Mouse (Mus musculus) midbrain, embryonic 14.5 days (tissue): ENCODE measurements around the gene Gm40460. TPM values are rescaled to one million over a fixed set of nuclear protein-coding genes. Genes with fewer than 3 reads are reported as not detected.
"Not testable (repeated sequence)": the region's sequence is repeated elsewhere in the genome, so short reads cannot be mapped to it uniquely, and the experiment has no call there.

ENCODE experiments used
- ATAC-seq: fragments of 200-750 bp; cut with Nextera tagmentation; 2 replicates; pipeline ENCODE4 v1.8.0; 2017; ENCODE audit warnings: moderate number of reproducible peaks, moderate library complexity; ENCODE audit not compliant: low FRiP score, low TSS enrichment
- DNase-seq: peaks from one replicate; pipeline ENCODE4 v3.0.0-alpha.2; 2015
- H3K27ac ChIP-seq: fragments of 300-500 bp; sonication (generic); replicated peaks from 2 replicates; pipeline ENCODE4 v1.5.1; 2014; ENCODE audit warnings: mild to moderate bottlenecking, low read depth, low read length, moderate library complexity
- H3K27me3 ChIP-seq: fragments of 300-500 bp; sonication (generic); 2 replicates; pipeline ENCODE4 v1.6.1; 2014; ENCODE audit warnings: low read length, control low read depth, mixed read lengths; ENCODE audit not compliant: control insufficient read depth, insufficient read depth
- H3K36me3 ChIP-seq: fragments of 300-500 bp; sonication (generic); 2 replicates; pipeline ENCODE4 v1.6.1; 2014; ENCODE audit warnings: low read length, control low read depth; ENCODE audit not compliant: control insufficient read depth, insufficient read depth
- H3K4me1 ChIP-seq: fragments of 300-500 bp; sonication (generic); 2 replicates; pipeline ENCODE4 v1.6.1; 2014; ENCODE audit warnings: mild to moderate bottlenecking, antibody characterized with exemption, low read length, control low read depth; ENCODE audit not compliant: control insufficient read depth, insufficient read depth
- H3K4me2 ChIP-seq: fragments of 300-500 bp; sonication (generic); 2 replicates; pipeline ENCODE4 v1.6.1; 2014; ENCODE audit warnings: mild to moderate bottlenecking, low read length, moderate library complexity
- H3K4me3 ChIP-seq: fragments of 300-500 bp; sonication (generic); replicated peaks from 2 replicates; pipeline ENCODE4 v1.5.1; 2014; ENCODE audit warnings: low read depth, low read length
- H3K9ac ChIP-seq: fragments of 300-500 bp; sonication (generic); replicated peaks from 2 replicates; pipeline ENCODE4 v1.6.1; 2014; ENCODE audit warnings: mild to moderate bottlenecking, low read length, moderate library complexity
- H3K9me3 ChIP-seq: fragments of 300-500 bp; sonication (generic); 2 replicates; pipeline ENCODE4 v1.6.1; 2016; ENCODE audit warnings: low read length, control low read depth, mixed read lengths; ENCODE audit not compliant: control insufficient read depth
- WGBS: fragments of 180-500 bp; shearing (Covaris S2); extraction: QIAGEN DNeasy Blood & Tissue Kit; methylation state at CpG from one replicate; pipeline ENCODE4 v1.1.7; 2014; 5-methylcytosine and 5-hydroxymethylcytosine counted together
- polyA plus RNA-seq: library from polyadenylated mRNA; unstranded; fragments of >200 nt; fragmentation: Nextera tagmentation; extraction: Ambion mirVana; gene quantifications from 2 replicates; pipeline ENCODE4 v1.2.1, GENCODE M21; 2014

Gene Gm40460
- polyA plus RNA-seq = not detected in 2 replicates

- Histone ChIP-seq H3K9me3 (no peaks in the 10 kb centered on the region), H3K27ac (no peak within 1 kb of the TSS), H3K4me1 (no peaks in the 10 kb centered on the region), H3K4me2 (no peak within 1 kb of the TSS), H3K9ac (no peak within 1 kb of the TSS), H3K36me3 (no peaks in the 10 kb centered on the region), H3K27me3 (no peaks in the 10 kb centered on the region), H3K4me3 (no peak within 1 kb of the TSS)
- no peak for DNase-seq
- ATAC-seq = no peak
- 68% methylated on average over 2 of the region's 2 CpGs for WGBS
Observed at GRCm38 (mm10) chr7:142240978-142241377, at the start of gene Gm40460. TSS of gene Gm40460 (minus strand) at chr7:142241078.

GRCm38 (mm10) chr7:142285910-142286612 is 45.2 kb upstream of the Gm40460 start:
- H3K4me1 ChIP-seq, H3K4me2 ChIP-seq, H3K36me3 ChIP-seq, H3K27me3 ChIP-seq, H3K9ac ChIP-seq, H3K4me3 ChIP-seq, ATAC-seq, DNase-seq, H3K9me3 ChIP-seq, H3K27ac ChIP-seq: not testable (repeated sequence)
- 89% methylated on average over 9 of the region's 9 CpGs for WGBS

GRCm38 (mm10) chr7:142285130-142285835 is 44.4 kb upstream of the Gm40460 start:
- ATAC-seq (peak; percentile 70), DNase-seq (peak; percentile 79)
- H3K36me3 ChIP-seq = no peaks in the 10 kb centered on the region
- H3K9me3 ChIP-seq = no peaks in the 10 kb centered on the region
- peak overlapping the region; percentile 55 for H3K4me3 ChIP-seq
- peak overlapping the region; percentile 42 for H3K9ac ChIP-seq
- H3K4me1 ChIP-seq = peaks cover 7% of the 10 kb centered on the region; the same call in 1 of the 2 replicates
- peak overlapping the region; percentile 66 for H3K27ac ChIP-seq
- 24% methylated on average over 23 of the region's 23 CpGs for WGBS
- peak overlapping the region; percentile 81 for H3K4me2 ChIP-seq
- H3K27me3 ChIP-seq = peaks cover 4% of the 10 kb centered on the region; the same call in 1 of the 2 replicates

GRCm38 (mm10) chr7:142284615-142285080 is 43.8 kb upstream of the Gm40460 start:
- H3K4me1 ChIP-seq = peaks cover 7% of the 10 kb centered on the region; the same call in 1 of the 2 replicates
- H3K27me3 ChIP-seq = peaks cover 4% of the 10 kb centered on the region; the same call in 1 of the 2 replicates
- H3K4me2 ChIP-seq = peak overlapping the region; percentile 81
- peak overlapping the region; percentile 66 for H3K27ac ChIP-seq
- H3K36me3 ChIP-seq = no peaks in the 10 kb centered on the region
- under 1% methylated on average over 19 of the region's 19 CpGs for WGBS
- DNase-seq = peak; percentile 99
- peak overlapping the region; percentile 55 for H3K9ac ChIP-seq
- H3K9me3 ChIP-seq = no peaks in the 10 kb centered on the region
- peak overlapping the region; percentile 55 for H3K4me3 ChIP-seq
- peak; percentile 74 for ATAC-seq

- peak overlapping the region; percentile 55 for H3K4me3 ChIP-seq
- peak overlapping the region; percentile 81 for H3K4me2 ChIP-seq
- peaks cover 4% of the 10 kb centered on the region; the same call in 1 of the 2 replicates for H3K27me3 ChIP-seq
- no peaks in the 10 kb centered on the region for H3K36me3 ChIP-seq
- peaks cover 7% of the 10 kb centered on the region; the same call in 1 of the 2 replicates for H3K4me1 ChIP-seq
- ATAC-seq (peak; percentile 68; the same call in 1 of the 2 replicates), DNase-seq (peak; percentile 74)
- peak overlapping the region; percentile 63 for H3K27ac ChIP-seq
- under 1% methylated on average over 38 of the region's 38 CpGs for WGBS
- peak overlapping the region; percentile 55 for H3K9ac ChIP-seq
- no peaks in the 10 kb centered on the region for H3K9me3 ChIP-seq
Observed at GRCm38 (mm10) chr7:142284023-142284591, 43.2 kb upstream of the Gm40460 start.

GRCm38 (mm10) chr7:142282847-142283246 is 42.0 kb upstream of the Gm40460 start:
- H3K9ac ChIP-seq, H3K36me3 ChIP-seq, ATAC-seq, H3K4me1 ChIP-seq, H3K27ac ChIP-seq, DNase-seq, H3K27me3 ChIP-seq, H3K4me2 ChIP-seq, H3K9me3 ChIP-seq, H3K4me3 ChIP-seq: not testable (repeated sequence)
- 23% methylated on average over 2 of the region's 2 CpGs for WGBS

- not testable (repeated sequence) for H3K27me3 ChIP-seq, ATAC-seq, H3K4me3 ChIP-seq, H3K9ac ChIP-seq, H3K36me3 ChIP-seq, DNase-seq, H3K4me2 ChIP-seq, H3K4me1 ChIP-seq, H3K27ac ChIP-seq, H3K9me3 ChIP-seq
- WGBS = 82% methylated on average over 1 of the region's 1 CpGs
Observed at GRCm38 (mm10) chr7:142279291-142279690, 38.4 kb upstream of the Gm40460 start.

GRCm38 (mm10) chr7:142278183-142278582 is 37.3 kb upstream of the Gm40460 start:
- not testable (repeated sequence) for H3K9me3 ChIP-seq, H3K4me2 ChIP-seq, H3K4me3 ChIP-seq, H3K27me3 ChIP-seq, ATAC-seq, H3K36me3 ChIP-seq, H3K27ac ChIP-seq, H3K4me1 ChIP-seq, H3K9ac ChIP-seq
- WGBS = 2% methylated on average over 3 of the region's 3 CpGs
- peak; percentile 84 for DNase-seq
